Mouse (Mus musculus) erythroblast, adult 5-6 weeks (primary cell): ENCODE results near the gene Tpcn2. TPM values are rescaled to one million over a fixed set of nuclear protein-coding genes. Genes with fewer than 3 reads are reported as not detected.

ENCODE experiments used
- ATAC-seq: replicated peaks from 2 replicates; pipeline ENCODE4 v1.8.0; 2016; ENCODE audit warnings: moderate number of reproducible peaks, mild to moderate bottlenecking, moderate TSS enrichment, inconsistent platforms; ENCODE audit not compliant: poor library complexity, low FRiP score, severe bottlenecking
- total RNA-seq, 2 experiments: library from RNA; stranded (forward) in 1 of 2; stranded (reverse) in 1 of 2; fragments of 150-400 nt in 1 of 2; fragments of 200-764, 138-1000 nt in 1 of 2; gene quantifications; 2 replicates each; pipeline versions ENCODE4 v1.2.3 to v1.2.4; 2015 to 2017; ENCODE audit warnings: low replicate concordance in 2 of 2

Gene Tpcn2
- total RNA-seq, 2 experiments from 2014 or later = 2.2 to 4.6 TPM

DNA sequence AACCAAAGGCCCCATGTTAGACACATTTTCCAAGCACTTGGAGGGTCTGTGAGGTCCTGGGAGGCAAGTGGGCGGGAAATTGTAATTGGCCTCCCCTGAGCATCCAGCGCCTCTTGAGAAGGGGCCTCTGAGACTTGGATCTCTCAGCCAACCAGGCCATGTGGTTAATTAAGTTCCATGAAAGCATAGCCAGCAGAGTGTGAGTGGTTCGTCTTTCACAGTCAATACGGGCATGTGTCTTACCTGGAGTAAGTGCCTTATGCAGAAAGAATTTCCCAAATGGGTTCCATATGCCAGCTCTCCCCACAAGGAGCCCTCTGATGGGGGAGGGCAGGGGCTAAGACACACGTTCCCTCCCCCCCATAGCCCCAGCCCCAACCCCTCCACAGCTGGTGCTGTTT lies 104.1 kb downstream of the Tpcn2 start:
- no peak for ATAC-seq

DNA sequence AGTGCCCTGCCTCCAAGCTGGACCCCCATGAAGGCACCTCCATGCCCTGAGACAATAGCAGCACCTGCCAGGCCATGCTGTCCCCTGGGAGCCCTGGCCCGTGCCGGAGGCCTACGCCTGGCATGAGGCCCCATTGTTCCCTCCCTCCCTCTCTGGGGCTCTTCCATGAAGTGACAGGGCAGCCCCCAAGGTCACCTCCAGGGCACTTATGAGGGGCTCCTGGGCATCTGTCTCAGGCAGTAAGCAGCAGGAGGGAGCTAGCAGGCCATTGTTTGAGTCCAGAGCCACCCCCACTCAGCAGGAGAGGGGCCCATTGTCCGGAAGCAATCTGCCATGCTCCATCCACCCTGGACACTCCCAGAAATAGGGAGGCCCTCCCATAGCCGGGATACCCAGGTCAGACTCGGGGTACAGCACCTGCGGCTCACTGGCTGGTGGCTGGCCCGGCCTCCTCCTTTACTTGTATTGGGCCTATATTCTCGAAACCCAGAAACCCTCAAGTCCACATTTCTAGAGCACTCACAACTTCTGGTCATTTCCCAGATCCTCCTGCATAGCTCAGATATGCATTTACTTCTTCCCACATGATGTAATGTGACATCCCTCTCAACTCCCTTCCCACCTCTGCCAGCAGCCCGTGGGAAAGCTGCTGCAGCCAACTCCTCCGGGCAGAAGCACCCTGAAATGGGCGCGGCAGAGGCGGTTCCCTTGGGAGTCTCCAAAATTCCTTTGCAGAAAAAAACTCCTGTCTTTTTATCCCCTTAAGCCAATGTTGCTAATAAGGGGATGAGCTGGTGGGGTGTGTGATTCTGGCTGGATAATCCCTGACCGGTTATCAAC lies 106.8 kb downstream of the Tpcn2 start:
- ATAC-seq = no peak

DNA sequence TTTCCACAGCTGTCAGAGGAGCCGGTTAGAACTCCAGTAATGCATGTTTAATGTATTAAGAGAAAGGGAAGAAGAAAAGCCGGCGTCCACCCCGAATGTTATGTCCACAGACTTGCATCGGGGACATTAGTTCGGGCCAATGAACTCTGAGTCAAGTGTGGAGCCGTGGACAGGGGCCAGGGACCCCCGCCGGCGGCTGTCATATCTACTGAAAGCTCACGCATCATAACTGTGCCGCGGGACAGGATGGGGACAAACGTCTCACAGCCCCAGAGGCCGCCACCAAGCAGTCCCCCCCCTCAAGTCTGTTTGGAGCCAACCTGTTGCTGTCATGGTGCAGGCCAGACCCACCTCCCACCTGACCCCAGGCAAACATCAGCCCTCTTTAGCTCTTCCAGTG lies 110.2 kb downstream of the Tpcn2 start:
- no peak for ATAC-seq

DNA sequence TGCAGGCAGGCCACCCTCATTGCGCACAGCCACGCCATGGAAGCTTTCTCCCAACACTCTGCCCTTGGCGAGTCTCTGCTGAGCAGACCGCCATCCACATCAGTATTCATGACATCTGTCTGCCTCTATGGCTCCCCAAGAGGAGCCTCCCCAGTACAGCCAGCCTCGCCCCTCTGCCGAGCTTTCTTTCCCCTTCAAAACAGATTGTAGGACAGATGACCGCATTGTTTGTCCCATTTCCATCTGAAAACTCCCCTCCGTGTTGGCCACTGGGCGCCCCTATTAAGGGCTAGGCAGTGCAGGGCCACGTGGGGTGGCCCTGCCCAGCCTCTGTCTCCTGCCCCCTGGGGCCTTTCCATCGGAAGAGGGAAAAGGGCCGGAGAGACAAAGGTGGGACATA lies 110.7 kb downstream of the Tpcn2 start:
- ATAC-seq = no peak

DNA sequence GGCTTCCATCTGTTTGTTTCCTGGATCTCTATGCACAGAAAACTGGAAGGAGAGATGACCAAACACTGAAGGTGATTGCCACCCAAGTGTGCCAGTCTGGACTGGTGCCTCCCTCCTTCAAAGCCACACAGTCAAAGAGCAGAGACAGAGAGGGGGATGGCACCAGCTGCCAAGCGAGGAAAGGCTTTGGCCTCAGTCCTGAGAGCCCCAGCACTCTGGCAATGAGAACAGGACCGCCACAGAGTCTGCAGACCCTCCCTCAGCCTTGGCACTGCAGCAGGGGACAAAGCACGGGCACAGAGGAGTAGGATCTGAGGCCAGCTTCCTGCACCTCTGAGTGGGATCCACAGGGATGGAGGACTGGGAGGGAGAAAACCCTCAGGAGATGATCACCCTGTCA lies 114.1 kb downstream of the Tpcn2 start:
- no peak for ATAC-seq

DNA sequence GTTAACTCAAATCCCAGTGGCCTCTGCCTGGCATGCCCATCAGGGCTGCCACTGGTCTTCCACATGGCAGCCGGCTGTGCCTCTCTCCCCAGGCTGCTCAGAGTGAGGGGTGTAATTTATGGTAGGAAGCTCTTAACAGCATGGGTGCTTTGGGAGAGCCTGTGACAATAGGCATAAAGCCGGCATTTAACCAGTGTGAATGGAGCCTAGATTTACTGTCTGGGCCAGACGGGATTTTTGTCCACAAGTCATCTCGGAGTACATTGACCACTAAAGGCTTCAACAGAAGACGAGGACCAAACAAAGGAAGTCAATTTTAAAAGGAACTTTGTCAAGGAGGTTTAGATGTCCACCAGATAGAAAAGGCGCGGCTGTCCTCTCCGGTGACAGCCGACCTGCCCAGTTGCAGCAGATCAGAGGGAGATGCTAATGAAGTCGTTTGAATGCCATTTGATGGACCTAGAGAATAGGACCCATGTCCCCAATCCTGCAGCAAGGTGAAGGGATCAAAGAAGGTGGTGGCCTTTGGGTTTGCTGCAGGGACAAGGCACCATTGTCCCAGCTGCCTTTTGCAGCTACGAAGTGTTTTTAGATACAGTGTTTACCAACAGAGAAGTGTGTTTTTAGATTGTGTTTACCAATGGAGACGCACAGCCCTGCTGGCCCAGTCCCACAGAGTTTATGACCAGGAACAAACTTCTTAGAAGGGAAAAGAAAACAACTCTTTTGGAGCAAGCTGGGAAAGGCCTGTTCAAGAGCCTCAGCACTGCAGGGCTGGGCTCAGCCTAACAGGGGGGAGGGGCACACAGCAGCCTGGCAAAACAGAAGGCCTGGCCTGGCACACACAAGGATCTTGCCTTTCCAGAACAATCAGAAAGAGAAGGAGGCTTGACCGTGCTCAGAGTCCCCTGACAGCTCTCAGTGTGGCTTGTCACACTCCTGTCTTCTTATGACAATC lies 124.2 kb downstream of the Tpcn2 start:
- no peak for ATAC-seq

DNA sequence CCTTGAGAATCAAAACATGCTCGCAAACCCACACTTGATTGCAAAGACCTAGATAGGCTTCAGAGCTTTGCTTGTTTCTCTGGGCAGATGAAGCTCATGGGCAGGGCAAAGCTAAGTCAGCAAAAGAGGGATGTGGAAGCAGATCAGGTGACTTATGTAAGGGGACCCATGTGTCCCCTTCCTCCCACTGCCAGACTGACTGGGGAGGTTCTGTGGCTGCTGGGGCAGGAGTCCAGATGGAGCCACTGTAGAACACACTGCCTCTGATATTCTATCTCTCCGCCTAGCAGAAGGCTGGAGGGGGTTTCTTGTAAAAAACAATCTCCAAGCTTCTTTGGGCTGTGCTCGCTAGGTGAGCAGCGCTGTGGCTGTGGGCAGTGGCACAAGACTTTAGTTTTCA lies 128.1 kb downstream of the Tpcn2 start:
- no peak for ATAC-seq

DNA sequence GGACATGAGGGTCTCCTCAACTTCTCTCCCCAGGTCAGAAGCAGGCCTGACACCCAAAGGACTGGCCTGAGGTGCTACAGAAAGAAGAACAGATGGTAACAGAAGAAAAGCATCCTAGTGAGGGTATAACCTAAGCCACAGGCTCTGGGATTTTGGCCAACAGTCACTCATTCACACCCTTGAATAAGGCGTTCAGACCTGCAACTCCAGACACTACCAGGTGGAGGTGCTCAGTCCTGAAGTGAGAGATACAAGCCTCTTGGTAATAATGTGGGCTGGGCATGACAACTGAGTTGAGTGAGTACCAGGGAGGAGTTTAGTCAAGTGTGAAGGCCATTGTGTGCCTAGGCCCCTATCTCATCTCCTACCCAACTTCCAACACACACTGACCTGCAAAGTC lies 129.7 kb downstream of the Tpcn2 start:
- no peak for ATAC-seq

DNA sequence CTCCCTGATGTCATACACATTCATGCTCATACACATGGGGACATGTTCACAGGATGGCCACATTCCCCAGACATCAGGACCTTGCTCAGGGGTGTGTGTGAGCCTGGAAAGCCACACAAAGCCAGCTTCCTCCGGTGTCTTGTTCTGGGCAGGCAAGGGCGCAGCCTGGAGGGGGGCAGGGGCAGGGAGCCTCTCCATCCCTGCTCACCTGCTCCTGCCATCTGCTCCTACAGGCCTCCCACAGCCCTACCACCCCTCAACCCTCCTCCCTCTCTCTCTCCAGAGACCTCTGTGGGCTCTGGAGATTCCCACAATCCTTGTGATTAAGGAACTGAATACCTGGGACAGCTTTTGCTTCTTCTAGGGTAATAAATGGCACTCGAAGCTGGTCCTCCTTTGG lies 132.0 kb downstream of the Tpcn2 start:
- ATAC-seq = no peak

DNA sequence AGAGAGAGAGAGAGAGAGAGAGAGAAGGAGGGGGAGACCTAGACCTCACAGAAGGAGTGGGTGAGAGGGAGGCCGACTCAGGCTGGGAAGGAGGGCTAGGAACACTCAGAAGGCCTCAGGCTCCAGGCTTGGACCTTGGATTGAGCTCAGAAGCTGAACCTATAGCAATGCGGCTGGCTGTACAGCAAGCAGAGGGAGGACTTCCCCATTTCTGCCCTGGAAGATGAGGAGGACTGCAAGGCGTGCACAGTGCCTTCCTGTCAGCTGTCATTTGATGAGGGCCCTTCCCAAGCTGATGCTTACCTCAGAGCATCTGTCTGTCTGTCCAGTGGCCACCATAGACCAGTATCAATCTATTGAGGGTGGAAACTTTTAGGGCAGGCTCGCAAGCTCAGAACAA lies 134.9 kb downstream of the Tpcn2 start:
- no peak for ATAC-seq

DNA sequence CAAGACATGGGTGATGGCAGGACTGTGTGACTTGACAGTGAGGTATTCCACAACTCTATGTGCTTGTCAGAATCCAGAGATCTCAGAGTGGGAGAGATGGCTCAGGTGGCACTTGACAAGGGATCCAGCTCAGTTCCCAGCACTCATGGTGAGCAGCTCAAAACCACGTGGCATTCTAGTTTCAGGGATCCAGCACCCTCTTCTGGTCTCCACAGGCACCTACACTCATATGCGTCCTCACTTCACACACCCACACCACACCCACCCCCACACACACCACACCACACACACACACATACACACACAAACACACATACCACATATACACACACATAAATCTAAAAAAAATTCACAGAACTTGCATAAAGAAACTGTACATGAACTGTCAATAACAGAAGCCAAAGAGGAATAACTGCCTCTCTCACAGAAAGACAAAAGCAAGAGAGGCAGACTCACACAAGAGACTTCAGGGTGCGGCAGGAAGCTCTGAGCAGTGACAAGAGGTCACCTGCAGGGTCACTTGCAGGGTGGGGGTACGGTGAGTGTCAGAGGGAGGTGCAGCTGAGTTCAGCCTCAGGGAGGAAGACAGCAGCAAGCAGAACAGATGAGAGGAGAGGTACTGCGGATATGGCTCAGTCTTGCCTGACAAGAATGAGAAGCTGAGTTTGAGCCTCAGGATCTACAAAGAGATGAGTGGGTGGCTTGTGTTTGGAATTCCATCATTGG lies 135.7 kb downstream of the Tpcn2 start:
- no peak for ATAC-seq

DNA sequence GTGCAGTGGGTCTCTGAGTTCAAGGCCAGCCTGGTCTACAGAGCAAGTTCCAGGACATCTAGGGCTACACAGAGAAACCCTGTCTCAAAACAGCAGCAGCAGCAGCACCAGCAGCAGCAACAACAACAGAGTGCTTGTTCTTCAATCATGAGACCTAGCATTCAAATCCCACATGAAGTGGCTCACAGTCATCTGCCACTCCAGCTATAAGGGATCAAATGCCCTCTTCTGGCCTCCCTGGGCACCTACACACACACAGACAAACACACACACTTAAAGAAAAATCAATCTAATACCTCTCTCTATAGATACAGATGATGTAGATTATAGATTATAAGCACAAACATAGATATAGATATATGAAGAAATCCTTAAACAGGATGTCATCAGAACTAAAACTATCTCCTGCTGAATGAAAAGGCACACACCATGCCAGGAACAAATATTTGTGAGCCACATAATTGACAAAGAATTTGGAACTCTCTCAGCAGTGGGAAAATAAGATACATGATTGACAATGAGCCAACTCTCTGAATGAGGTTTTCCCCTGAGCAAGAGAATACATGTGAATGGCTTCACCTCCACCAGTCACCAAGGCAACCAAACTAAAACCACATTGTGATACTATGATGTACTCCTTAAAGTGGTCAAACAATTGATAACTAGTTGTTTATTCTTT lies 137.4 kb downstream of the Tpcn2 start:
- no peak for ATAC-seq

DNA sequence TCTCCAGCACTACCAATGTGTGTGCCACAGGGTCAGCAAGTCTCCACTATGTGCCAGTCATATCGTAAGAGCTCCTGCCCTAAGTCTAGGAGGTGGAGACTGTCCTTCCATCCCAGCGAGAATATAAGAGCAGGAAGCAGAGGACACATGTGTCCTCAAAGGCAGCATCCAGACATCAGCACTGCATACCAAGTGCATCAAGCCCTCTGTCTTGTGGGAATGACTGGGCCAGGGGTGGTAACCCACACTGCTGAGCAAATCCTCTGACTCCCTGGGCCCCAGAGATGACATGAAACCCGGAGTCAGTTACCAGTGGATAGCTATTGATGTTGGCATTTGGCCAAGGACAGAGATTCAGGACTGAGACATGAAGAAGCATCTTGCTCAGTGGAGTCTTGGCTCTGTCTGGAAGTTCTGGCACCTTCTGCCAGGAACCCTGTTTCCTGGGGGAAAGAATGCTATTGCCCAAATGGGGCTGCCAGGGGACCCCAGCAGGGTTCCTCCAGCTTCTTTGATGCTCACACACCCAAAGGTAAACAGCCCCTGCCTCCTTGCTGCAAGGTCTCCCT lies 140.2 kb downstream of the Tpcn2 start:
- ATAC-seq = 0 out of 2 replicates have a peak, but pooled peaks have one; percentile 11

DNA sequence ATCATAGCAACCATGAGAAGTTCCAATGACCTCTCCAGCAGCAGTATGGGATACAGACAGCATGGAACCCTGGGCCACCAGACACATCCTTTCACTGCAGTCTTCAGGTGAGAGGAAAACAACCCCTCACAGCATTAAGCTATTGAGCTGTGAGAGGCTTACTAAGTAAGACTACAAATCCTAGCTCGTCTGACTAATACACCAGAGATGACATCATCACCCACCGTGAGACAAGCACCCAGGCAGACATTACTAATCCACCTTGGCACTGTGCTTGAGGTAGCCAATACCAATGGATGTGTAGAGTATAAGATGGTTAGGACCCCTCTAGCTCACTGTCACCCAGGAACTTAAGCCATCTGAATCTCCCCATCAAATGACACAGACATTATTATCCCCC lies 143.2 kb downstream of the Tpcn2 start:
- ATAC-seq = no peak

DNA sequence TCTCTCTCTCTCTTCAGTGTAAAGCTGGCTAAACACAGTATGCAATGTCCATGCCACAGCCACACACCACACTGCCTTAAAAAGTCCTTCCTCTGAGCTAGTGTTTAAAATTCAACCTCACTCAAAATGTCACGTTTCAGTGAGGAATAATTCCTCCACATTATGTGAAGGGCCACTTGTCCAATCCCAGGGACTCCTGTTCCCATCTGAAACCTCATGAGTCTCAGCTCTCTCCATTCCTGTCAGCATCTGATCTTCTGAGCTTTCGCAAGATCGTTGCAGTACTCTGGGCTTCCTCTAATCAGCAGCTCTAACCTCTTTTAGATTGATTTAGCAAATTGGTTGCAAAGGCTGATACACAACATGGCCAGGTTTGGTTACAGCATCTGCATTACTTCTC lies 144.2 kb downstream of the Tpcn2 start:
- ATAC-seq = no peak

DNA sequence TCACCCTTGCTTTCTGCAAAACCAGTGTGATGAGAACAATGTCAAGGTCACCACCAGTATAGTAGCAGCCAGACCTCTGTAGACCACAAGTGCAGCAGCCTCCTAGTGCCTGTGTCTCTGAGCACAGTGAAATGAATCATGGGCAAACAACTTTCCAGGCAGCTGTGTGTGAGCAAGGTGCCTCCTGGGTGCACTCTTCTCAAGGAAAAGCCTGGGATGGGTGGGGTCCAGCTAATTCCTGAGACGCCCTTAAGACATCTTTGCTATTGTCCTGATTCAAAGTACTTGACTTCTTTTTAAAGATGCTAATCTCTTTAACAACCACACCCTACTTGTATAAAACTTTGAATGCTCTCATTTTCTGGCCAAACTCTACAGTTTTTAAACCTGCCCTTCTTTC lies 144.7 kb downstream of the Tpcn2 start:
- no peak for ATAC-seq

DNA sequence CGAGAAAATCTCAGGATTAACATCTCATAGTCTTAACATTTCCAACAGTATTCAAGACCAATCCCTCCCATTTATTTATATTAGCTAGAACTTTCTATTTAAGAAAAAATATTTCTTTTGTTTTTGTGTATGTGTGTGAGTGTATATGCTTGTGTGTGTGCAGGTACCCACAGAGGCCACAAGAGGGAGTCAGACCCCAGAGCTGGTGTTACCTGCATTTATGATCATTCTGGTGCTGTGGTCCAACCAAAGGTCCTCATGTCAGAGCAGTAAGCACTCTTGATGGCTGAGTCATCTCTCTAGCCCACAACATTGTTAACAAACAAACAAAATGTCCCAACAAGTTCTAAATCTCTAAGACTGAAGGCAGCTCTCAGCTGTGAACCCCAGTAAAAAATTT lies 145.9 kb downstream of the Tpcn2 start:
- ATAC-seq = no peak

DNA sequence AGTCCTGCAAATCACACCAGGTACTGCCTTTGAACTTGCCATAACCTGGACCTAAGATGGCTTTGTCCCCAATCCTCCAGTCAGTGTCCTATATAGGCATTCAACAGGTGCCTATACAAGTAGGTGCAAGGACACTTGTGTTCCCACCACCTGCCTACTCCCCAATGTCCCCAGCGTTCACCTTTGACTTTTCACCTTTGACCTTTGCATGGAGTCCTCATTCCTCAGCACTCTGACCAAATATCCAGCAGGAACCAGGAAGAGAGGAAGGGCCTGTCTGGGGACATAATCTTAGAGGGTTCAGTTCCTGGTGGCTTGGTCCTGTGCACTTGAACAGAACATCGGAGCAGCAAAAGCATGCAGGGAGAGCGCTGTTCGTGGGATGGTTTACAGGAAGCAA lies 147.0 kb downstream of the Tpcn2 start:
- no peak for ATAC-seq
